Mouse (Mus musculus) gastrocnemius, postnatal 36 days (tissue): Measurements from ENCODE around the gene Lrrc74a. TPM values are rescaled to one million over a fixed set of nuclear protein-coding genes. Genes with fewer than 3 reads are reported as not detected.

Experiments
- DNase-seq, 2 experiments: peaks; one replicate each; pipeline ENCODE4 v3.0.0; 2022
- intact Hi-C: fragments of 180-260 bp; cut with DNase I; formaldehyde crosslinking; loops from one replicate; pipeline ENCODE4 v1.15.1; 2025
- total RNA-seq, 2 experiments: library from RNA; stranded (reverse); gene quantifications; 2 replicates each; pipeline ENCODE4 v1.2.3; 2021

Lrrc74a gene
- total RNA-seq, 2 experiments from 2014 or later, result not detected

- DNase-seq, result peak; percentile 98
- intact Hi-C loops, result loop anchor here (2.0 kb wide), 2 partner anchors 21 to 81 kb away; no protein-coding TSS in a partner anchor
Measured at GRCm38 (mm10) chr12:86801148-86802004, 67.2 kb downstream of the Lrrc74a start.

GRCm38 (mm10) chr12:86802005-86802671 lies 68.0 kb downstream of the Lrrc74a start:
- DNase-seq, result peak in 1 of 2 experiments; percentile 61
- intact Hi-C loops, result loop anchor here (2.0 kb wide), 1 partner anchor 21 kb away; no protein-coding TSS in a partner anchor

GRCm38 (mm10) chr12:86802899-86803298 lies 68.7 kb downstream of the Lrrc74a start:
- intact Hi-C loops, result loop anchor here (2.0 kb wide), 1 partner anchor 20 kb away; no protein-coding TSS in a partner anchor

GRCm38 (mm10) chr12:86803651-86804307 lies 69.6 kb downstream of the Lrrc74a start:
- intact Hi-C loops, result loop anchor here (2.0 kb wide), 1 partner anchor 19 kb away; no protein-coding TSS in a partner anchor
- DNase-seq, result no peak

More at GRCm38 (mm10) chr12:86802899-86803298, 68.7 kb downstream of the Lrrc74a start:
- DNase-seq, result no peak

- no peak for DNase-seq
- intact Hi-C loops, result no loop called here
Measured at GRCm38 (mm10) chr12:86804308-86804700, 70.1 kb downstream of the Lrrc74a start.

- intact Hi-C loops, result no loop called here
- no peak for DNase-seq
Measured at GRCm38 (mm10) chr12:86804857-86805256, 70.7 kb downstream of the Lrrc74a start.

GRCm38 (mm10) chr12:86805315-86805714 lies 71.1 kb downstream of the Lrrc74a start:
- no peak for DNase-seq
- intact Hi-C loops, result no loop called here

GRCm38 (mm10) chr12:86806031-86806922 lies 72.1 kb downstream of the Lrrc74a start:
- intact Hi-C loops, result no loop called here

GRCm38 (mm10) chr12:86806923-86807794 lies 73.0 kb downstream of the Lrrc74a start:
- intact Hi-C loops, result no loop called here
- no peak for DNase-seq

More at GRCm38 (mm10) chr12:86806031-86806922, 72.1 kb downstream of the Lrrc74a start:
- no peak for DNase-seq

- DNase-seq, result no peak
- intact Hi-C loops, result no loop called here
Measured at GRCm38 (mm10) chr12:86807795-86808128, 73.6 kb downstream of the Lrrc74a start.

- DNase-seq, result no peak
- intact Hi-C loops, result no loop called here
Measured at GRCm38 (mm10) chr12:86808856-86809255, 74.7 kb downstream of the Lrrc74a start.

- intact Hi-C loops, result no loop called here
- no peak for DNase-seq
Measured at GRCm38 (mm10) chr12:86810040-86810439, 75.9 kb downstream of the Lrrc74a start.

- DNase-seq, result no peak
- intact Hi-C loops, result no loop called here
Measured at GRCm38 (mm10) chr12:86810725-86811444, 76.7 kb downstream of the Lrrc74a start.

- intact Hi-C loops, result no loop called here
- no peak for DNase-seq
Measured at GRCm38 (mm10) chr12:86812782-86813181, 78.6 kb downstream of the Lrrc74a start.
